Mouse (Mus musculus) midbrain, postnatal 0 days (tissue): Measurements from ENCODE around the gene Espl1. TPM values are rescaled to one million over a fixed set of nuclear protein-coding genes. Genes with fewer than 3 reads are reported as not detected.

Source experiments
- ATAC-seq: fragments of 200-750 bp; cut with Nextera tagmentation; 2 replicates; pipeline ENCODE4 v1.8.0; 2017; ENCODE audit warnings: moderate number of reproducible peaks, mild to moderate bottlenecking, moderate TSS enrichment, moderate library complexity; ENCODE audit not compliant: low FRiP score
- DNase-seq: peaks from one replicate; pipeline ENCODE4 v3.0.0-alpha.2; 2015; ENCODE audit warnings: low spot score
- H3K27ac ChIP-seq: fragments of 300-500 bp; sonication (generic); 2 replicates; pipeline ENCODE4 v1.5.1; 2014; ENCODE audit warnings: low read depth, mild to moderate bottlenecking, low read length, mixed read lengths
- H3K27me3 ChIP-seq: fragments of 300-500 bp; sonication (generic); 2 replicates; pipeline ENCODE4 v1.6.1; 2014; ENCODE audit warnings: low read length, control low read depth, mixed read lengths; ENCODE audit not compliant: insufficient read depth
- H3K36me3 ChIP-seq: fragments of 300-500 bp; sonication (generic); 2 replicates; pipeline ENCODE4 v1.6.1; 2014; ENCODE audit warnings: low read length, control low read depth, mixed read lengths; ENCODE audit not compliant: insufficient read depth
- H3K4me1 ChIP-seq: fragments of 300-500 bp; sonication (generic); 2 replicates; pipeline ENCODE4 v1.6.1; 2014; ENCODE audit warnings: mild to moderate bottlenecking, control low read depth, antibody characterized with exemption, low read length, mixed read lengths; ENCODE audit not compliant: insufficient read depth
- H3K4me2 ChIP-seq: fragments of 300-500 bp; sonication (generic); 2 replicates; pipeline ENCODE4 v1.6.1; 2014; ENCODE audit warnings: low read depth, mild to moderate bottlenecking, low read length, mixed read lengths; ENCODE audit not compliant: poor library complexity, severe bottlenecking
- H3K4me3 ChIP-seq: fragments of 300-500 bp; sonication (generic); 2 replicates; pipeline ENCODE4 v1.5.1; 2014; ENCODE audit warnings: low read depth, mild to moderate bottlenecking, low read length, moderate library complexity
- H3K9ac ChIP-seq: fragments of 300-500 bp; sonication (generic); replicated peaks from 2 replicates; pipeline ENCODE4 v1.6.1; 2014; ENCODE audit warnings: mild to moderate bottlenecking, low read length, moderate library complexity, mixed read lengths; ENCODE audit not compliant: poor library complexity, severe bottlenecking
- H3K9me3 ChIP-seq: fragments of 300-500 bp; sonication (generic); 2 replicates; pipeline ENCODE4 v1.6.1; 2016; ENCODE audit warnings: low read length, control low read depth
- CTCF ChIP-seq: IDR thresholded peaks from 2 replicates; pipeline ENCODE4 v1.5.1; 2016; ENCODE audit warnings: antibody characterized with exemption, mild to moderate bottlenecking
- WGBS: fragments of 180-500 bp; shearing (Covaris S2); extraction: QIAGEN DNeasy Blood & Tissue Kit; methylation state at CpG from one replicate; pipeline ENCODE4 v1.1.7; 2014; 5-methylcytosine and 5-hydroxymethylcytosine counted together
- polyA plus RNA-seq: library from polyadenylated mRNA; unstranded; fragments of >200 nt; fragmentation: Nextera tagmentation; extraction: Ambion mirVana; gene quantifications from 2 replicates; pipeline ENCODE4 v1.2.1, GENCODE M21; 2015
- total RNA-seq: library from RNA; depleted of rRNA; stranded (reverse); fragments of >200 nt; gene quantifications from 2 replicates; pipeline ENCODE4 v1.2.3, GENCODE M21; 2014

The Espl1 gene
- total and polyA plus RNA-seq, 2 experiments from 2014 or later: 2.7 TPM

GRCm38 (mm10) chr15:102355134-102355870 lies 59.2 kb downstream of the Espl1 start:
- Histone ChIP-seq H3K4me3 (peak overlapping the region; percentile 49), H3K27me3 (peaks cover 36% of the 10 kb centered on the region), H3K4me1 (peaks cover 12% of the 10 kb centered on the region), H3K36me3 (no peaks in the 10 kb centered on the region), H3K9ac (peak overlapping the region; percentile 56), H3K4me2 (peak overlapping the region; percentile 97), H3K27ac (peak overlapping the region; percentile 32; the same call in 1 of the 2 replicates), H3K9me3 (no peaks in the 10 kb centered on the region)
- under 1% methylated on average over 45 of the region's 49 CpGs for WGBS
- peak; percentile 51 for DNase-seq
- ATAC-seq: peak; percentile 44; the same call in 1 of the 2 replicates
- TF ChIP-seq CTCF: peak; percentile 50

DNA sequence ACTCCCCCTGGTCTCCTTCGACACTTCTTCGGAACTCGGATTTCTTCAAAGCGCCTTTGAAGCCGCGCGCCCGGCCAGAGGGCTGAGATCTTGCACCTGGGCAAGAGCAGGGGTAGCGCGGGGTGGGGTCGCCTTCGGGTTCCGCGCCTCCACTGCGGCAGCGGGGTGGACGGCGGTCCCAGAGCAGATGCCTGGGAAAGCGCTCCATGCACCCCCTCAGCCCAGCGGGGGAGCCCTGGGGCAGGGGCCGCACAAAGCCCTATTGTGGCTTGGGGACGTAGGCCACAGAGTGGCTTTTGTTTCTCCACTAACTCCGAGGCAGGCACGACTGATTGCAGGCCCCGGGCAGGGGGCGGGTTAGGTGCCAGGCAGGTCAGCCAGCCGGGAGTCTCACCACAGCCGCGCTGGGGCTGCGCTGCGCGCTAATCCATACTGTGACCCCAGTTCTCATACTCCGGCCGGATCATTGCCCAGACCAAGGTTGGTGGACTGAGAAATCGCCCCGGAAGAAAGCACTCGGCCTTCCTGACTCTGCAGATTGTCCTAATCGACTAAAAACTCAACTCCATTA lies 59.9 kb downstream of the Espl1 start:
- TF ChIP-seq CTCF: no peak
- DNase-seq: peak; percentile 26
- 2% methylated on average over 38 of the region's 38 CpGs for WGBS

GRCm38 (mm10) chr15:102356501-102357325 lies 60.6 kb downstream of the Espl1 start:
- H3K9me3 ChIP-seq: no peaks in the 10 kb centered on the region
- no peak overlapping the region for H3K9ac ChIP-seq
- WGBS: 39% methylated on average over 16 of the region's 16 CpGs
- no peak overlapping the region for H3K4me2 ChIP-seq
- no peak overlapping the region for H3K4me3 ChIP-seq
- peaks cover 36% of the 10 kb centered on the region for H3K27me3 ChIP-seq
- no peaks in the 10 kb centered on the region for H3K36me3 ChIP-seq
- ATAC-seq: no peak
- 0 out of 2 replicates have a peak overlapping the region, but pooled peaks have one; percentile 32 for H3K27ac ChIP-seq
- no peak for DNase-seq
- H3K4me1 ChIP-seq: peaks cover 10% of the 10 kb centered on the region
- no peak for TF ChIP-seq CTCF

More for the DNA sequence above, 59.9 kb downstream of the Espl1 start:
- peak overlapping the region; percentile 32; the same call in 1 of the 2 replicates for H3K27ac ChIP-seq
- peak overlapping the region; percentile 56 for H3K9ac ChIP-seq
- peak overlapping the region; percentile 97 for H3K4me2 ChIP-seq
- H3K4me3 ChIP-seq: peak overlapping the region; percentile 49
- H3K36me3 ChIP-seq: no peaks in the 10 kb centered on the region
- H3K4me1 ChIP-seq: peaks cover 12% of the 10 kb centered on the region
- peak; percentile 33; the same call in 1 of the 2 replicates for ATAC-seq
- peaks cover 36% of the 10 kb centered on the region for H3K27me3 ChIP-seq
- H3K9me3 ChIP-seq: no peaks in the 10 kb centered on the region

DNA sequence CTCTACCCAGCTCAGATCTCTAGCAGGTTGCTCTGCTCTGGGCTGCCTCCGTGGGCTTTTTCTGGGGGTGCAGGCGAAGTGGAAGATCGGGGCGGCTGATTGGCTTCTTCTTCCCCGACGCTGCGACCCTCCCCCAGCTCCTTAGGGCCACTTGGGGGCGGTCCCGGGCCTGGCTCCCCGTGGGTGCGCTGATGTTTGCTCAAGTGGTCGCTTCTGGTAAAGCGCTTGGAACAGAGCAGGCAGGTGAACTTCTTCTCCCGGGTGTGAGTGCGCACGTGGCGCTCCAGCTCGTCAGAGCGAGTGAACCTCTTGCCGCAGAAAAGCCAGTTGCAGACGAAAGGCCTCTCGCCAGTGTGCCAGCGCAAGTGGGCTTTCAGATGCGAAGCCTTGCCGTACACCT lies 62.1 kb downstream of the Espl1 start:
- no peak for ATAC-seq

DNA sequence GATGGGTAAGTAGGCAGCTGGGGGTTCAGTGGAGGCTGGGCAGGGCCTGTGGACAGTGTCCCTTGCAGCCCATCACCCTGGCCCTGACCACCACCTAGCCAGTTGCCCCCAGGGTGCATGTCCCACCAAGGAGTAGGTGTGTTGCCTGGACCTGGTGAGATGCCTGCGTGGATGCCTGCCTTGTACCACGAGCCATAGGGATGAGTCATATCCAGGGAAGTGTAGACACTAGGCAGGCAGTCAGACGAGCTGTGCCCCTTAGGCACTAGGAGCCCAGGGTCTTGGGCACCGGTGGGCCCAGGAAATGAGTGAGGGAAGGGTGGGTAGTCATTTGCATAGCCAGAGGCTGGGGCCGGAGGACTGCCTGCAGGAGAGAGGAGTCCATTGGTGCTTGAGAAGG lies 62.8 kb downstream of the Espl1 start:
- no peak for TF ChIP-seq CTCF
- DNase-seq: no peak
- no peak overlapping the region for H3K9ac ChIP-seq
- WGBS: 26% methylated on average over 5 of the region's 5 CpGs
- H3K27me3 ChIP-seq: peaks cover 39% of the 10 kb centered on the region
- H3K4me1 ChIP-seq: peaks cover 10% of the 10 kb centered on the region
- H3K4me2 ChIP-seq: no peak overlapping the region
- no peak overlapping the region for H3K27ac ChIP-seq
- H3K36me3 ChIP-seq: no peaks in the 10 kb centered on the region
- no peak overlapping the region for H3K4me3 ChIP-seq
- ATAC-seq: no peak
- no peaks in the 10 kb centered on the region for H3K9me3 ChIP-seq

More for the DNA sequence above, 62.1 kb downstream of the Espl1 start:
- H3K9ac ChIP-seq: 0 out of 2 replicates have a peak overlapping the region, but pooled peaks have one; percentile 3
- WGBS: 6% methylated on average over 23 of the region's 25 CpGs
- DNase-seq: no peak
- no peak overlapping the region for H3K27ac ChIP-seq
- H3K4me3 ChIP-seq: peak overlapping the region; percentile 25
- H3K36me3 ChIP-seq: no peaks in the 10 kb centered on the region
- H3K9me3 ChIP-seq: no peaks in the 10 kb centered on the region
- H3K4me2 ChIP-seq: peak overlapping the region; percentile 43
- peaks cover 10% of the 10 kb centered on the region for H3K4me1 ChIP-seq
- peaks cover 39% of the 10 kb centered on the region for H3K27me3 ChIP-seq
- peak; percentile 26; the same call in 1 of the 2 replicates for TF ChIP-seq CTCF
